Mouse (Mus musculus): ENCODE results near the gene Wnt8b. TPM values are rescaled to one million over a fixed set of nuclear protein-coding genes. Genes with fewer than 3 reads are reported as not detected.

The Wnt8b gene
- total and polyA plus RNA-seq, 3 experiments = 0.02 to 0.17 (median 0.12) TPM

- DNase-seq = peak; percentile 25
Observed at GRCm38 (mm10) chr19:44512601-44513000, 19.3 kb downstream of the Wnt8b start.

DNA sequence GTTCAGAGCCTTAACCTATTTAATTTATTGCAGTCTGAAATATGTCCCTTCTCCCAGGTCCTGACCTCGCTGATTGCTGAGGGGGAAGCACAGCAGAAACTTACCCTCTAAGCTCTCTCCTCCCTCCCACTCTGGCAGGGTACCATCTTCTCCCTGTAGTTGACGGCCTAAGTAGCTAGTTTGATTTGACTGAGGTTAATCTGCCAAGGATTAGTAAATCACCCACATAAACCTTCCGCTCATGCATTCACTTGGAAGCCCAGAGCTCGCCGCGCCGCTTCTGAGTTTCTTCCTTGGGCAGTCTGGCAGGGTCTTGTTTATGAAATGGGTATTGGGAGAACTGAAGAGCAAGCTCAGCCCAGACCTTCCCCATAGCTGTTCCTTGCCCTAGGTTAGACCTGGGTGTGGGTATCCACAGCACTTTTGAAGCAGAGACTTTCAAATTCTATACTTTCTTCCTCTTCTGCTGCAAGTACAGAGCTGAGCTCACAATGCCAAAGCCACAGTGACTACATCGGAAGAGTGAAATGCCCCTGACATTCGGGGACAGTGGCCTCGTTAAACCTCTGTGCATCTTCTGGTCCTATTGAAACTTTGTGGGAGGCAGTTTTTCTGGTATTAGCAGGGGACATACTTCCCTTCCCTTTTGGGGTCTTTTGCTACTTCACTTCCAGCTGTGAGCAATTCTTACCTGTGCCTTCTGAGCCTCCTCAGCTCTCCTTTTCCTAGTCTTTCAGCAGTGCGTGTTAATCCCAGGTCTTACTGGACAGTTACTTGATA is 20.0 kb downstream of the Wnt8b start:
- DNase-seq = peak; percentile 47

- no peak for DNase-seq
Observed at GRCm38 (mm10) chr19:44513921-44514482, 20.7 kb downstream of the Wnt8b start.

DNA sequence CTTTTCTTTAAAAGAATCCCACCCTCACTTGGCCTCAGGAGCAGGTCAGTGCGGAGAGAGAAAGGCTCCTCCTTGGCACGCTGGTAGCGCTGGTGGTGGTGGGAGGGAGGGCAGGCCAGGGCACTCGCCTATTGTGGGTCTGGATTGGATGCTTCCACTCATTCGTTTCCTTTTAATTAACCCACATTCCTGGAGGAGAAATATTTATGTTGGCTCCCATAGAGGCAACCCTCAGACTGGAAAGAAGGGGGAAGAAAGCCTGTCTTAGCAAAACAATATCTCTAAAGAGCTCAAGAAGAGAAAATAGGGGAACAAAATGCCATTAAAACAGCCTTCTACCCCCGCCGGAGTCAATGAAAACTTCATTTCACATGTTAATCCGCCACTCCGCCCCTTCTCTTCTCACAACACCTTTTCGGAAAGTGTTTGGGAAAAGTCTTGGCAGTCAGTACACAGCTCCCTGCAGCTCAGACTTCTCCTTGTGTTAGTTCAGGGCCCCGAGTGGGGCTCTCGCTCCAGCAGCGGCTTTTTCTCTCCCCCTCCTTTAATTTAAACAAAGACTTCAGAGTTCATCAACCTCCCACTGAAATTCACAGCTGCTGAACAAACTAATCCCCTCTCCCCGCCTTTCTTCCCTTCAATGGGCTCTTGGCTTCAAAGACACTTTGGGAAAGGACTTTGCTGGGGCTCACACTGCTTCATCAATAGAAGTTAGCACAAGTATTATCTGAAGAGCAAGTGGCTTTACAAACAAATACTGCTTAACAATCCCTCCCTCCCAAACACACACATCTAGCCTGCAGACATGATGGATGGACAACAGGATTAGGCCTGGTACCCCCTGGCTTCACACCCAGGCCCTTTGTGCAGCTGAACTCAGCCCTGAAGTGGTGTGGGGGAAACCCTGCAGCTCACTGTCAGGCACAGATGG is 21.5 kb downstream of the Wnt8b start:
- DNase-seq = no peak

- DNase-seq = no peak
Observed at GRCm38 (mm10) chr19:44515769-44516168, 22.5 kb downstream of the Wnt8b start.

GRCm38 (mm10) chr19:44517996-44518768 is 24.9 kb downstream of the Wnt8b start:
- no peak for DNase-seq

DNA sequence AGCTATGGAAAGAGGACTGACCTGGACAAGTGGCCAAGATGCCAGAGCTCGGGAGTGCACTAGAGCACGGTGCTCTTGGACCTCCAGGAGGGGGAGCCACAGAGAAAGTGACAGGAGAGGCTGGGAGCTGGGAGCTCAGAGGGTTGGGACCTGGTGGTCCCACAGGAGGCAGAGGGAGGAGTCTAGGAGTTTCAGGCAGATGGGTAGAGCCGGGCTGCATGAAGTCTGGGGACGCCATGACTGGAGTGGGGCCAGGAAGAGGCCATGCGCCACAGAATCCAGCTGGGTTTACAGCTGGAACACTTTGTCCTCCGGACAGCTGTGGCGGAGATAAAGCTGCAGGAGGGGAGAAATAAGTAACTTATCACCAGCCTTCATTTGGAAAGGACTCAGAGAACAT is 25.9 kb downstream of the Wnt8b start:
- DNase-seq = no peak

DNA sequence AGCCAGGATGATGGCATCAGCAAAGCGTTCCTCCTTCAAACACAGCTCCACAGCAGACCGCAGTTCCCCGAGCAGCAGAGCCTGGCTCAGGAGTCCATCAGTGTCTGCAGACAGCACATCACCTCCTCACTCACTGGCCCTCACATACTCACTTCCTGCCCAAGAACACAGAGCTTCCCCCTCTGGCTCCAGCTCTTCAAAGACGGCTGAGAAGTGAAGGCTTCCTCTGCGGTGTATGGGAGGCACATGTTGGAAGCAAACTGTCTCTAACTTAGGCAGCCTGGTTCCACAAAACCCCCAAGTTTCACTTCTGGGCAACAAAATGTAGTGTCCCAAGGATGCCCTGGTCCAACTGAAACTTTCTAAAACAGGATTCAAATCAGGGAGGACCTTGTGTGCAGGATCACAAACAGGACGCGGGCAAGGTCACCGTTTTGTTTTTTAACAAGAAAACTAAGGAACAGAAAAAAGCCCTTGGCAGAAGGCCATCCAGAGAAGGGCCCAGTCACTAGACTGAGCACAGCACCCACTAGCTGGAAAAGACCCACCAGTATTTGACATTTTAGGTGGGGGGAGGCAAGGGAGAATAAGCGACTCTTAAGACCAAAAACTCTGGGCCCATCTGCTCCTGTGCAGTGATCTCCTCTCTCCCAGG is 32.4 kb downstream of the Wnt8b start:
- DNase-seq = peak; percentile 53

- no peak for DNase-seq
Observed at GRCm38 (mm10) chr19:44530018-44530417, 36.7 kb downstream of the Wnt8b start.

GRCm38 (mm10) chr19:44535376-44535775 is 42.1 kb downstream of the Wnt8b start:
- no peak for DNase-seq

DNA sequence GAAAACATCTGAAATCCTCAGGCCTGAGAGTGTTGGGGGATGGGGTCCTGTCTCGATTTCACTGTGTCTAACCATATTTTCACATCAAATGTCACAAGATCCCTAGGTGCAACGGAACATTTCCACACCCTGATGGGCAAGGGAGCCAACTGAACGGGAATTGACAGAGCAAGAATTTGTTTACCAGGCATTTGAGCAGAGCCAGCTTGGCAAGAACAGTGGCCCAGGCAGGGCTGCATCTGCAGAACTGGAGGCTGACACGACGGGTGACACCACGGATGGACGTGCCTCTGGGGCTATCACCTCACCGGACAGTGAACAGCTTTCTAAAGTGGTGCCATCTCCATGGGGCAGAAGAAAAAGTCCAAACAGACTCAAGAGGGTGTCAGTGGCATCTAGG is 44.1 kb downstream of the Wnt8b start:
- no peak for DNase-seq

DNA sequence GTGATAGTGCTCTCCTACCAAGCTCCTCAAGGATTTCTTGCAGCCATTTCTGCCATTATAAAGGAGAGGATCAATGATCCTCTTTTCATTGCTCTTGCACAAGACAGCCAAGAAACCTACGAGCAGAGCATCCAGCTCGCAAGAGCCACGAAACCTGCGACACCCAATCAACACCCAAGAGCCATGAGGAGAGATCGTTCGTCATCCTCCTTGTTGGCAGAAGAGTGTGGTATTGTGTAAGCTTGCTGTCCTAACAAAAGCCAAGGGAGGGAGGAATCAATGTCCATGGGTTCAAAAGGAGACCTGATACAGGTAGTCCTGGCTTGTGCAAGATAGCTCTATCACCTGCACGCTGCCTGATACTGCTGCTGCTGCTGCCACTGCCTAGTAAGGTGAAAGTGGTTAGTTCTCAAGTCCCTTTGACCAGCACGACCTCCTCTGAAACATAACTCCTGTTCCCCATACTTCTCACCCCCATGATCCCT is 49.5 kb downstream of the Wnt8b start:
- DNase-seq = no peak

GRCm38 (mm10) chr19:44544372-44544771 is 51.1 kb downstream of the Wnt8b start:
- no peak for DNase-seq

DNA sequence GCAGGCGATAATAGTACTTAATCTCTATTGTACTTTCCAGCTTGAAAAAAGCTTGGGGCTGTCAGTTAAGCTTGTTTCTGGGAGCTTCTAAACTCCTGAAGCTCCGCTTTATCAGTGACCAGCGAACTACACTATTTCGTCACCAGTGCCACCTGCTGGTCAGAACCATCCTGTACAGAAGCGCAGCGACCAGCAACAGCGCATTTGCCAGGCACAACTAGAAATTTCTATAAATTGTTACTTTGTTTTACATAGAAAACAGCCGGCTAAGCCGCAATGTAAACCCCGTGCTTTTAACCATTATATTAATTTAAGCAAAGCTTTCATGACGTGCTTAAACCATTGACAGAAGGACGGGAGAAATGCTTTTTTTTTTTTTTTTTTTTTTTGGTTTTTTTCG is 51.5 kb downstream of the Wnt8b start:
- peak; percentile 75 for DNase-seq

DNA sequence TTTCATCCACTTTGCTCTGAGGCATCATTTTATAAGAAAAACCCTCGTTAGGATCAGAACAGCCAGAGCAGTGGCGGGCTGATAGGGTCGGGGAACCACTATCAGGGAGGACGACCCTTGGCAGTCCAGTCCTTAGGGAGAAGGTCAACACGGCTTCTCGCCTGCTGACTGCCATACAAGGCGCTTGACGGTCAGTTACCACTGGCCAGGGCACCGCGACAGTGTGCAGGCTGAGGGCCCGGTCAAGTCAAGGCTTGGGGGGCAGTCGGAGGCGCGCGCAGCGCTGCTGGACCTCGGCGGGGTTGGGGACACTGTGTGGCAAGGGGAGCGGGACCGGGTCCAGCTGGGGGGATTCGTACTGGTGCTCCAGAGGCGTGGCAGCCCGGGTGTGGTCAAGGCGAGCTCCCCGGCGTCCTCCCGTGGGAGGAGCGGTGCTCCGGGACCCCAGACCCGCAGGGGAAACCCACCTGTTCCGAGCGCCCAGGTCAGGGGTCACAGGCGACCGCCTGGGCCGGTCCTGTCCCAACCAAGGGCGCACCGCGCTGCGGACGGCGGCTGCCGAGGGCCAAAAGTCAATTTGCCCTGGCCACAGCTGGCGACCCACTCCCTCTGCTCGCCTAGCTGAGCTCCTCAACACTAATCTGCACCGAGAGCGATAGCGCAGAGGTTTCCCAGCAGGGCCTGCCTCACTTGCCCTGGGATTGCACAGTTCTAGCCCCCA is 52.2 kb downstream of the Wnt8b start, which contains the start of gene Sec31b:
TSS of gene Sec31b (minus strand) at position 544 of the 721 bp plus-strand sequence.
- DNase-seq = peak; percentile 86

GRCm38 (mm10) chr19:44552731-44553130 is 59.5 kb downstream of the Wnt8b start, which contains the start of gene Gm20538:
Gm20538 (minus strand) TSS chr19:44552831.
- DNase-seq = no peak

- no peak for DNase-seq
Observed at GRCm38 (mm10) chr19:44553286-44553685, 60.0 kb downstream of the Wnt8b start.

DNA sequence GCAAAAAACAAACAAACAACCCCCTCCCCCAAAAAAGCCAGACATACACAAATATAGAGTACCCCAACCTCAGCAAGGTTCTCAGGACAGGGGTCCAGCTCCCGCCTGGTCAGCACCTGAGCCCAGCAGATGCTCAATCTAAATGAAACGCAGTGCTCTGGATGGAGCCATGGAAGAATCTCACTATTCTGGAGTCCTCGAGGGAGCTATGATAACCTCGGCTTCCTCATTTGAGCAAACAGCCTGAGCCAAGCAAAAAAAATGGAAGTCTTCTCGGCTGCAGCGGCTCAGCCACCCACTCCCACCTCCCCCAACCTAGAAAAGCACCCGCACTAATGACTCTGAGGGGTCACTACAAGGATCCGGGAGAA is 61.2 kb downstream of the Wnt8b start:
- DNase-seq = no peak

DNA sequence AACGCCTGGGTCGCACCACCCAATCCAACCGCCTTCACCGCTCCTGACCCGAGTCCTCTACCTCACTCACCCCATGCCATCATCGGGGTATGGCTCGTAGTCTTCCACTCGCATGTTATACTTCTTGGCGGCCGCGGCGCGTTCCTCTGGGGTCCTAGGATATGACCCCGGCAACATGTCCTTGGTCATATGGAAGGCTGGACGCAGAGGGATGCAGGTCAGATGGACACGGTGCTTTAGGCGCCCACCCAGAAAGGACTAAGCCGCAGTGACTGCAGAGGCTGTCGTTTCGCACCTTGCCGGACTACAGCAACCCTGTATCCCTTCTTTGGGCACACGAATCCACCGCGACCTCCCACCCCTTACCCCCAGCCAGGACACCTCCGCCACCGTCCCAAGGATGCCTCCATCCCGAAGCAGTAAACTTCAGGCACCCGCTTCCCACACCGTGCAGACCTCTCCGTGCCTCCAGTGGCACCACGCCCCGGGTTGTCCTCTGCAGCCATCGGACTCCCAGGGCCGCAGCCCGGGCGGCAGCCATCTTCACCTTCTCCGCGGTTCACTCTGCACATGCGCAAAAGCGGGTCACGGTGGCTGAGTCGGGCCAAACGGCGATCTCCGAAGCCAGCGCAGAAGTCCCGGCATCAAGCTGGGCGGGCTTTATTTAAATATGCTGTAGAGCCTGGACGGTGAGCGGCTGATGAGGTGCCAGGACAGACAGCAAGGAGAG is 61.8 kb downstream of the Wnt8b start, which contains the start of gene Ndufb8:
TSS of gene Ndufb8 (minus strand) at position 580 of the 730 bp plus-strand sequence.
- DNase-seq = peak; percentile 98

All from adrenal gland, adult 2 months (tissue).